Mouse (Mus musculus) left cerebral cortex, adult 18-20 months (tissue): ENCODE results near the gene Supv3l1. TPM values are rescaled to one million over a fixed set of nuclear protein-coding genes. Genes with fewer than 3 reads are reported as not detected.

Experiments
- DNase-seq, 2 experiments: peaks; one replicate each; pipeline ENCODE4 v3.0.0; 2021 to 2022; ENCODE audit warnings: low spot score in 2 of 2, mixed read lengths in 1 of 2
- total RNA-seq, 2 experiments: library from RNA; stranded (reverse); gene quantifications; 2 replicates each; pipeline ENCODE4 v1.2.3; 2021

The Supv3l1 gene
- total RNA-seq, 2 experiments from 2014 or later, result 22.0 to 23.7 TPM

- no peak for DNase-seq
Measured at GRCm38 (mm10) chr10:62418831-62419356, 30.6 kb downstream of the Supv3l1 start.

GRCm38 (mm10) chr10:62413606-62413982 is 35.9 kb downstream of the Supv3l1 start:
- no peak for DNase-seq

- no peak for DNase-seq
Measured at GRCm38 (mm10) chr10:62412906-62413605, 36.5 kb downstream of the Supv3l1 start.

GRCm38 (mm10) chr10:62411431-62412410 is 37.8 kb downstream of the Supv3l1 start:
- peak in 1 of 2 experiments; percentile 27 for DNase-seq

GRCm38 (mm10) chr10:62410943-62411342 is 38.6 kb downstream of the Supv3l1 start:
- peak; percentile 71 to 73 for DNase-seq

- no peak for DNase-seq
Measured at GRCm38 (mm10) chr10:62404901-62405300, 44.6 kb downstream of the Supv3l1 start.

GRCm38 (mm10) chr10:62401641-62402111 is 47.9 kb downstream of the Supv3l1 start:
- DNase-seq, result peak in 1 of 2 experiments; percentile 19

GRCm38 (mm10) chr10:62383011-62383410 is 66.5 kb downstream of the Supv3l1 start:
- no peak for DNase-seq

- DNase-seq, result no peak
Measured at GRCm38 (mm10) chr10:62380936-62381335, 68.6 kb downstream of the Supv3l1 start.

GRCm38 (mm10) chr10:62379808-62380207 is 69.7 kb downstream of the Supv3l1 start, which contains the start of gene Hk1:
Hk1 (minus strand) TSS chr10:62379908.
- no peak for DNase-seq

Other genes starting within 250 kb of the Supv3l1 start
- gene Tspan15, start 218.5 kb downstream of the Supv3l1 start, total RNA-seq, result 1 to 10 TPM; 8.3 to 9.0 TPM
- gene Tacr2, start 197.3 kb downstream of the Supv3l1 start, total RNA-seq, result under 1 TPM; 0.23 to 0.30 TPM
- 100 to 1,000 TPM; 311 to 318 TPM for gene Hk1, start 69.8 kb downstream of the Supv3l1 start, total RNA-seq
- gene Hkdc1, start 27.2 kb downstream of the Supv3l1 start, total RNA-seq, result 1 to 10 TPM; 5.9 to 7.2 TPM
- 1 to 10 TPM in 1 of 2 experiments, under 1 TPM in 1; 0.72 to 1.3 TPM for gene 4930507D05Rik, start 249 bp downstream of the Supv3l1 start, total RNA-seq
- 10 to 100 TPM; 49.5 to 51.0 TPM for gene Vps26a, start 37.1 kb upstream of the Supv3l1 start, total RNA-seq
- 10 to 100 TPM in 1 of 2 experiments, 1 to 10 TPM in 1; 8.0 to 10.0 TPM for gene Srgn, start 77.7 kb upstream of the Supv3l1 start, total RNA-seq
- 100 to 1,000 TPM; 179 to 185 TPM for gene Kif1bp, start 128.7 kb upstream of the Supv3l1 start, total RNA-seq
- gene Ddx21, start 152.5 kb upstream of the Supv3l1 start, total RNA-seq, result 10 to 100 TPM; 21.1 to 21.3 TPM
- 100 to 1,000 TPM in 1 of 2 experiments, 10 to 100 TPM in 1; 89.0 to 101 TPM for gene Ddx50, start 201.5 kb upstream of the Supv3l1 start, total RNA-seq